Mouse (Mus musculus) frontal cortex, adult 2 months (tissue): ENCODE data around the gene Irx6. TPM values are rescaled to one million over a fixed set of nuclear protein-coding genes. Genes with fewer than 3 reads are reported as not detected.
A peak's percentile ranks its signal among the peaks of the same experiment; 100 is the strongest.

Experiments used
- DNase-seq, 2 experiments: peaks; one replicate each; pipeline ENCODE4 v3.0.0; 2022; ENCODE audit warnings: low spot score in 1 of 2; ENCODE audit errors: extremely low spot score in 1 of 2
- polyA plus RNA-seq: library from polyadenylated mRNA; depleted of rRNA; stranded (reverse); fragments of >200 nt; gene quantifications from 2 replicates; pipeline ENCODE4 v1.2.3, GENCODE M21; 2012; rRNA removed

Irx6 gene
- polyA plus RNA-seq, 1 experiment = 0.18 TPM

DNA sequence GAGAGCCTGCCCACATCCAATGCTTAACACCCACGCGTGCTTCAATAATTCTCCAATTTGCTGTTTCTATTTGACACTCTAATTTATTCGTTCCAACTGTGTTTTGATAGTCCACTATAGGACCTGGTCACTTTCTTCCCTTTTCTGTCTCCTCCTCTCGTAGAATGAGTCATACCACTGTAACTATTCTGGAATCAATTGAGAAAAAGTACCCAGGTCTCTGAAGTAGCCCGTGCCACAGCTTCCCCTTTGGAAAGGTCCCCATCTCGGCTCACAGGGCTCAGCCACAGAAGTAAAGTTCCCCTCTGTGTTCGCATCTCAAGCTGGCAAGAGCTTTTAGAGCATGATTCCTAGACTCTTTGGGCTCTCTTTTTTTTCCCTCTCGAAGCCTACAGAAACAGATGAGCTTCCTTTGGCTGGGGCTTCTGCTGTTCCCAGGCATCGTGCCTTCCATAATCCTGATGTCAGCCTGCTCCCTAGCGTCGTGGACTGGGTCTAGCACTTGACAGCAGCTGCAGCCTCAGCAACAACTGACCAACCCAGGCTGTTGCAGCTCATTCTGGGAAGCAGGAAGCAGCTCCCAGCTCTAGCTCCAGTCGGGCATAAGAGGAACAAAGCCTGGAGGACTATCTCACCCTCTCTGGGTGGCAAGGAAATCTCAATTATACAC lies 47.3 kb downstream of the Irx6 start:
- peak; percentile 17 to 82 for DNase-seq

DNA sequence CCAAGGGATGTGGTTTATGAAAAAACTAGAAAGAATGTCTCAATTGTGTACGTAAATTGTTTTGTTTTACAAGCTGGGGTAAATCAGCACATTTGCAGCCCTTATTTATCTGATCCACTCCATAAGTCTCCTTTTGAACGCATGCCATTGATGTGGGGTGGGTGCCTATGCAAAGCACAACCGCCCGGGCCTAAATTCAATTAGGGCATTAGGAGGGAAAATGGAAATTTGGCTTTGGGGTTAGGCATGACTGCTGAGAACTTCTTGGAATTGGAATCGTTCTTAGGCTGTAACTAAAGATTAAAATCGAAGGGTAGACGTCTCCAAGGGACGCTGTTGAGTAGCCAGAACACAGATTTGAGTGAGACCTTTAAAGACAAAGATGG lies 47.8 kb downstream of the Irx6 start:
- DNase-seq = no peak

DNA sequence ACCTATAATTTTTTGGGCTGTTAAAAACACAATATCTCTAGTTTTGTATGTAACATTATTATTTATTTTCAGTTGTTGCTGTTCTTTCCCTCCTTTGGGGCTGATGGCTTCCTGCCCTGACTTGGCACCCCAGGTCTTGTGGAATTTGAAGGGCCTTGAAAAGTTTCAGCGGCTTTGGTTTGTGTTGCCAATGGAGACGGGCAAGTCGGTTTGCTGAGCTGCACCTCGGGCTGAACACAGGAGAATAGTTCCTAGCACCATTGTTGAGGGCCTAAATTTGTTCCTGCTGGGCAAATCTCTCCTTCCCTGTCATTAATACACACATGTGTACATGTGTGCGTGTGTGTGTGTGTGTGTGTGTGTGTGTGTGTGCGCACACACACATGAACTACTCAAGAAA lies 49.2 kb downstream of the Irx6 start:
- DNase-seq = no peak

DNA sequence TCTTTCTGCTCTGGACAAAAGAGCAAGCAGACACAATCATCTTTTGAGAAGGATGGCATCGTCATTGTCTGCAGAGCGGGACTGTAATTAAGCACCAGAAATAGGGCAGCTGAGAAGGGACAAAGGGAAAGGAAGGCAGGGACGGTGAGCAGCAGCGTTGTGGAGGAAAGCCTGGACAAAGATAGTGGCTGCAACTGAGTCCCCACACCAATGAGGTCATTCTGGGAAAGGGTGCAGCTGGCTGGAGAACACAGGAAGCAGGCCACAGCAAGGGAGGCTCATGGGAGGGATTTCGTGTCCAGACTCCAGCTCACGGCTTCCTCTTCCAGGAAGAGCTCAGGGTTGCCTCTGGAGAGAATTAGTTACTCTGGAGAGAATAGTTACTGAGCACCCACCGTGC lies 49.9 kb downstream of the Irx6 start:
- no peak for DNase-seq

DNA sequence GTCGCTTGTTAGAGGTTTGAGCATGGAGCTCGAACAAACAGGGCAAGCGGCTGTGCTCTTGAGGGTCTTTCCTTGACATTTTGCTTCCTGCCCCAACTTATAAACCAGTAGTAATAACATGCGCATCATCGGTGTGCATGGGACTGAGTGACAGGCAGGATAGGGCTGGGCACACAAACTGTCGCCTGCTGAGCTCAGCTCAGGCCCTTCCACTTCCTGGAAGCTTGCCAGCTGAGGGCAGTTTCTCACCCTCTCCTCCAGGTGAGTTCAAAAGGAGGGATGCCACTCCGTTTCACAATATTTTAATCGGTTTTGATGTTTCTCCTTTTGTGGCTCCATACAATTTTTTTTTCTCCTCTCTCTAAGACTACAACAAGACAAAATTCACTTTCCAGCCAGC lies 50.3 kb downstream of the Irx6 start:
- DNase-seq = no peak

Other genes with a start within 250 kb of the Irx6 start
- 2.4 and 2.8 TPM in 2 replicates for gene Mmp2, start 153.0 kb downstream of the Irx6 start, polyA plus RNA-seq
- 12.6 and 17.2 TPM in 2 replicates for gene Lpcat2, start 181.1 kb downstream of the Irx6 start, polyA plus RNA-seq
- 0.64 and 0.76 TPM in 2 replicates for gene Capns2, start 227.1 kb downstream of the Irx6 start, polyA plus RNA-seq